Mouse (Mus musculus) CD4-positive helper T cell, adult 2 months (primary cell): ENCODE data around the gene Tbc1d8.
A peak's percentile ranks its signal among the peaks of the same experiment; 100 is the strongest.

Experiments used
- DNase-seq: peaks from one replicate; pipeline ENCODE4 v3.0.0-alpha.2; 2012; ENCODE audit warnings: low read depth, missing footprints, low spot score

Tbc1d8 gene

GRCm38 (mm10) chr1:39394650-39395049 lies 83.9 kb downstream of the Tbc1d8 start:
- DNase-seq: no peak

DNA sequence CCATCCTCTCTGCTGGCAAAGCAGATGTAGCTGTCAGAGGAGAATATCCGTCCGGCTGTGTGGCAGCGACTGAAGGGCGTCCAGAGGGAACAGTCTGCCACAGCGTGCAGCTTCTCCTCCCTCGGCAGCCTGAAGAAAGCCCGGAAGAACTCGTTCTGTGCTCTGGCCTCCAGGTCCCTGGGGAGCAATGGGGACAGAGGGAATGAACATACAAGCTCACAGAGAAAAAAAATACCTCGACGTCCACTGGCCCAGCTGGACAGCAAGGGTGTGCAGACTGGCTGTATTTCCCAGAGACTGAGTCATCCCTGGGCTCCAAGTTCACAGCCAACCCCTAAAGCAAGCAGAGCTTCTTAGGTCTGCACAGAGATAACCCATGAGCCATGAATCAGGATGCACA lies 84.5 kb downstream of the Tbc1d8 start:
- no peak for DNase-seq

DNA sequence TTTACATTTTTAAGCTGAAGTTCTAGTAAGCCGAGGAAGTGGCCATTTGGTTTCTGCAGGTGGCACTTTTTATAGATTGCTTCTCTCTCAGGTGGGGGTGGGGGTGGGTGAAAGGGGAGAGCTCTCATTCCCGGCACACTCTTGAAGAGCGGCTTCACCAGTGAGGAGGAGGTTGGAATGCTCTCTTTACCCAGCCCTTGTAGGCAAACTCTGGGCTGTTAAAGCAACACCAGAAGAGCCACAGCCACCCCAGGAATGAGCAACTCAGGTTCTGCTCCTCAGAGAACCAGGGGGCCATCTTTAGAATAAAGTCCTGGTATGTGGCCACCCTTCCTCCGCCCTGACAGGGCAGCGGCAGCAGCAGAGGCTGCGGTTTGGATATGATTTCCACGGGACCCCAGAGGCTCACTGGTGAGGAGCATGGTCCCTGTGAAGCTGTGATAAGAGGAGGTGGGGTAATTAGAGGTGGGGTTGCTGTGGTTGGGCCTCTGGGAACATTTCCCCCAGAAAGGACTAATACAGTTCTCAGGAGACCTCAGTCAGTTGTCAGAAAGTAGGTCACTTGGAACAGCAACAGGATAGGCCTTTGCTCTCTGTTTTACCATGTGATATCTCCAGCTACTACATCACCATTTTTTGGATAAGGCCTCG lies 85.2 kb downstream of the Tbc1d8 start:
- DNase-seq: no peak

- DNase-seq: peak; percentile 51
Measured at GRCm38 (mm10) chr1:39392189-39392588, 86.4 kb downstream of the Tbc1d8 start.

DNA sequence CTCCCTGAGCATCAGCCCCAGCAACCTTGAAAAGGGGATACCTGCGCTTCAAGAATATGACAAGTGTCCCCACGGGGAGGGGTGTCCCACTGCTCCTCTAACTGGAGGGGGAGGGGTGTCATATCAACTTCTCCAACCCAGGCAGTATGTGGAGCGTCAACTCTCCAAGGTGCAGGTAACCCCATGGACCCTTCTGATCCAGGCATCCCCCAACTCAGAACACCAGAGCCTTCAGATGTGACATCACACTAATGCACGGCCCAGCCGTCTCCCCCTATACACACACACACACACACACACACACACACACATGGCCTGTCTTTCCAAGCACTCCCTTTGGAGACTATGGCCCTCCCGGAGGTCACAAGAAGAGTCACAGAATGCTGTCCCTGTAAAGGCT lies 86.9 kb downstream of the Tbc1d8 start:
- DNase-seq: no peak

GRCm38 (mm10) chr1:39389338-39389737 lies 89.2 kb downstream of the Tbc1d8 start:
- DNase-seq: no peak

DNA sequence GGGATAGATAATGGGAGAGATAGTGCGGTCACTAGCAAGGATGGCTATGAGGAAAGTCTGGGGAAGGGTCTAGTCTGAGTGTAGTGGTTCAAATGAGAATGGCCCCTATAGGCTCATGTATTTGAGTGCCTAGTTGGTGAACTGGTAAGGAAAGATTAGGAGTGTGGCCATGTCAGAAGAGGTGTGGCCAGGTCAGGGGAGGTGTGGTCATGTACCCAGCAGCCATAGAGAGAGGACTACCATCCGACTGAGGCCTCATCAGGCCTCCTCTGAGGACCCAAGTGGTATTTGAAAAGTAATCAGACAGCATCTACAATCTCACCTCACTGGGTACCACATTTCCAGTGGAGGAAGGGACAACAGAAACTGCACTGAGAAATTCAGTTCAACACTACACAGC lies 90.4 kb downstream of the Tbc1d8 start:
- DNase-seq: no peak

DNA sequence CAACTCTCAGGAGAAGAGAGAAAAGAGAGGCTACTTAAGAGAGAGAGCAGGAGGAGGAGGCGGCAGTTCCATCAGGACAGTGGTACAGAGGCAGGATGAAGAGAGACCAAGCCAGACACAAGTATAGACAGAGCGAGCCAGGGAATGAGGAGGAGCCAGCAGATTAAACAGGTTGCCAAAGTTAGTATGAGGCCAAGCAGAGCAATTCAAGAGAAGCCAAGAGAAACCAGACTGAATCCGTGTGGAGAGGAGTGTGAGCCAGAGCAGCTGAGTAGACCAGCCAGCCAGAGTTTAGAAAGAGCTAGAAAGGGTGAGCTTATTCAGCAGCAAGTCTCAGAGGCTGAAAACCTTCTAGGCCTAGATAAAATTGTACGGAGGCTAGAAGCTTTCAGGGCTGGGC lies 91.1 kb downstream of the Tbc1d8 start:
- DNase-seq: no peak

GRCm38 (mm10) chr1:39386456-39386855 lies 92.1 kb downstream of the Tbc1d8 start:
- DNase-seq: no peak

DNA sequence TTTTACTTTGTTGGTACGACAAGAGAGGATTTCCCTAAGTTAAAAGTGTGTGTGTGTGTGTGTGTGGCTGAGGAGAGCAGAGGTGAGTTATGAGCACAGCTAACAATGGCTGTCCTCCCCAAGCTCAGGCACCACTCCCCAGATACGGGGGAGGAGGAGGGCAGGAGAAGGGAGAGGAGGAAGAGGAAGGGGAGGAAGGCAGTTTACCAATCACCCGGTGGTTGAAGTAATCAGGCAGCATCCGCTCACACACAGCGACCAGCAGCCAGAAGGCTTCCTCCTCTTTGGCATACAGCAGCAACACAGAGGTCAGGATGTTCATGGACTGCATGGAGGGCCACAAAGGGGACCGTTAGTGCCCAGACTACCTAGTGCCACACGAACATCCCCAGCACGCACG lies 93.6 kb downstream of the Tbc1d8 start:
- no peak for DNase-seq

- no peak for DNase-seq
Measured at GRCm38 (mm10) chr1:39381017-39381416, 97.5 kb downstream of the Tbc1d8 start.

- no peak for DNase-seq
Measured at GRCm38 (mm10) chr1:39379021-39379420, 99.5 kb downstream of the Tbc1d8 start.

DNA sequence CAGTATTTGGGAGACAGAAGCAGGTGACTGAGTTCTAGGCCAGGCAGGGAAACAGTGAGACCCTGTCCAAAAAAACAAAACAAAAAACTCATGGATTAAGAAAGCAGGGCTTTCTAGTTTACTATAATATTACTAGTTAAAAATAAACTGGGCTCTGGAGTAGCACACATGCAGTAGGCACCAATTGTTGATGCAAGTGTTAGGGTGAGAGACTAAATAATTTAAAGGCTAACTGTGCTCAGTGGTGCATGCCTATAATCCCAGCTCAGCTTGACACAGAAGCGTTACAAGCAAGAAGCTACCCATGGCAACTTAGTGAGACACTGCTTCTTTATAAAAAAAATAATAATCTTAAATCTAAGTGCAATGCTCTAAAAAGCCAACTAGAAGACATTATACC lies 100.0 kb downstream of the Tbc1d8 start:
- no peak for DNase-seq

GRCm38 (mm10) chr1:39376726-39377240 lies 101.8 kb downstream of the Tbc1d8 start:
- no peak for DNase-seq

GRCm38 (mm10) chr1:39376121-39376520 lies 102.4 kb downstream of the Tbc1d8 start:
- DNase-seq: no peak

DNA sequence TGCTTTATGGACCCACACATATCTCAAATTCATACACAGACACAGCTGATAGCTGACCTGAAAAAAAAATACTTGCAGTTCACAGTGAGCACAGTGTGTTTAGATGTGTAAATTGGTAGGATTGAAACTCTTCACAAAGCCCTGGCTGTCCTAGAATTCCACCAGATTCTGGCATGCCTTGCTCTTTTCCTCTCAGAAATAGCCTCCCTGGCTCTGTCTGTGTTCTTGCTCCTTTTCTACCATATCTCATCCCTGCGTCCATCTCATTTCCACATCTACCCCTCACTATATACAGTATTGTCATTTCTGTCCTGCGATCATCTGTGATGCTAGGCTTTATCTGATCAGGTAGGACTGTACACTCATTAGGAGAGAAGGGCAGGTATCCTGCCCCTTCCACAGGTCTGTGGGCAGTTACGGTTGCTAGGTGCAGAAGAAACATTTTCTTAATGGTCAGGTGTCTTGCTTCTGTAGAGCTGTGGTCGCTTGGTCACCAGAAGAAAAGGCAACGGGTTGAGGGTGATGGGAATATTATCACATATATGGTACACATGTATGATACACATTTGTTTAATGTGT lies 104.2 kb downstream of the Tbc1d8 start:
- no peak for DNase-seq

- no peak for DNase-seq
Measured at GRCm38 (mm10) chr1:39373378-39373777, 105.2 kb downstream of the Tbc1d8 start.

GRCm38 (mm10) chr1:39372220-39372843 lies 106.2 kb downstream of the Tbc1d8 start:
- DNase-seq: no peak

GRCm38 (mm10) chr1:39370431-39370830 lies 108.1 kb downstream of the Tbc1d8 start:
- no peak for DNase-seq

GRCm38 (mm10) chr1:39368267-39368841 lies 110.2 kb downstream of the Tbc1d8 start:
- peak; percentile 51 for DNase-seq

- DNase-seq: peak; percentile 97
Measured at GRCm38 (mm10) chr1:39367601-39368266, 110.8 kb downstream of the Tbc1d8 start, which contains the start of gene Rpl31. Gene Rpl31, plus strand, starts transcription at chr1:39367842.

DNA sequence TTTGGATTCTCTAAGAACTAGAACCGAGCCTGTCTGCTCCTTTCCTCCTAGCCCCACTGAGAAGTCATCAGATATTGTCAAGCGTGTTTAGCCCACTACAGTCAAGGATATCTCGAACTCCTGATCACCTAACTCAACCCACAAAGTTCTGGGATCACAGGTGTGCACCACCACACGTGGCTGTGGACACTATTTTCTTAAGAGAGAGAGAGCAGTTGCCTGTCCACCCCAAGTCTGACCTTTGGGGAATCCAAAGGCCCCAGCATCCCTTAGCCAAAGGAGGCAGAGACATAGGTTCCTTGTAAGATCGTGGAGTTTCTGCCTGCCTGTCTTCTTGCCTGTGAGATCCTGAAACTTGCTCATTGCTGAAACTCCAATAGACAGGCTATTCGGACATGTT lies 111.5 kb downstream of the Tbc1d8 start:
- no peak for DNase-seq
